Mouse (Mus musculus) CH12.LX (cell line): ENCODE measurements at regions not wholly inside any gene's neighbourhood (a gene's known extent, or its start where the extent isn't known, plus 50 kb on each side); places are given as distances from the start of the nearest gene placed in this dataset.

Experiments used
- CTCF ChIP-seq, 2 experiments: IDR thresholded peaks in 1 of 2; conservative IDR thresholded peaks in 1 of 2; 2 replicates each; pipeline ENCODE4 v1.5.1; 2011 to 2012; ENCODE audit warnings: low read depth in 2 of 2, low read length in 2 of 2, improper control_type of control experiment in 1 of 2, inconsistent platforms in 1 of 2, mild to moderate bottlenecking in 1 of 2, moderate library complexity in 1 of 2
- MAFK ChIP-seq: IDR thresholded peaks from 2 replicates; pipeline ENCODE4 v1.6.1; 2011; ENCODE audit warnings: low read length, improper control_type of control experiment; ENCODE audit not compliant: insufficient replicate concordance
- NRF1 ChIP-seq: IDR thresholded peaks from 2 replicates; pipeline ENCODE4 v1.6.1; 2014; ENCODE audit warnings: low read depth, mild to moderate bottlenecking, inconsistent platforms, low read length, improper control_type of control experiment, moderate library complexity
- POLR2A ChIP-seq: IDR thresholded peaks from 2 replicates; pipeline ENCODE4 v1.6.1; 2011; ENCODE audit warnings: low read depth, mild to moderate bottlenecking, improper control_type of control experiment, low read length
- RAD21 ChIP-seq: IDR thresholded peaks from 2 replicates; pipeline ENCODE4 v1.6.1; 2011; ENCODE audit warnings: low read depth, mild to moderate bottlenecking, low read length, improper control_type of control experiment, moderate library complexity
- TCF12 ChIP-seq: IDR thresholded peaks from 2 replicates; pipeline ENCODE4 v1.6.1; 2014; ENCODE audit warnings: low read depth, mild to moderate bottlenecking, inconsistent platforms, low read length, improper control_type of control experiment
- ZKSCAN1 ChIP-seq: IDR thresholded peaks from 2 replicates; pipeline ENCODE4 v1.6.1; 2012; ENCODE audit warnings: low read depth, inconsistent platforms, low read length, improper control_type of control experiment, borderline replicate concordance
- ZMIZ1 ChIP-seq: IDR thresholded peaks from 2 replicates; pipeline ENCODE4 v1.6.1; 2012; ENCODE audit warnings: low read depth, mild to moderate bottlenecking, inconsistent platforms, low read length, improper control_type of control experiment

GRCm38 (mm10) chr16:44671551-44672421 is 52.3 kb upstream of the Nepro start:
- TF ChIP-seq CTCF (conservative IDR thresholded peaks at IDR 0.05 in 1 of 2, IDR thresholded peaks at IDR 0.05 in 1 of 2; ENCODE audit: low read depth in 2 of 2, low read length in 2 of 2), result no peak
- no peak for TF ChIP-seq ZKSCAN1
- TF ChIP-seq POLR2A, result no peak
- no peak for TF ChIP-seq ZMIZ1
- no peak for TF ChIP-seq NRF1
- TF ChIP-seq RAD21, result no peak
- no peak for TF ChIP-seq TCF12
- no peak for TF ChIP-seq MAFK
